Mouse (Mus musculus): ENCODE data around the gene Cela3a. TPM values are rescaled to one million over a fixed set of nuclear protein-coding genes. Genes with fewer than 3 reads are reported as not detected.

The Cela3a gene
- polyA plus RNA-seq, 1 experiment, result not detected

Other genes with a start within 250 kb of the Cela3a start
- not detected in 2 replicates for gene Wnt4, start 132.3 kb downstream of the Cela3a start, polyA plus RNA-seq (2012; ENCODE audit: insufficient read depth, insufficient read length, missing spikeins)
- gene Cdc42, start 52.1 kb downstream of the Cela3a start, polyA plus RNA-seq (2012; ENCODE audit: insufficient read depth, insufficient read length, missing spikeins), result 352 and 400 TPM in 2 replicates
- gene Cela3b, start 20.7 kb upstream of the Cela3a start, polyA plus RNA-seq (2012; ENCODE audit: insufficient read depth, insufficient read length, missing spikeins), result not detected in 2 replicates
- gene 1700013G24Rik, start 43.5 kb upstream of the Cela3a start, polyA plus RNA-seq (2012; ENCODE audit: insufficient read depth, insufficient read length, missing spikeins), result not detected in 2 replicates
- gene Hspg2, start 59.0 kb upstream of the Cela3a start, polyA plus RNA-seq (2012; ENCODE audit: insufficient read depth, insufficient read length, missing spikeins), result 32.5 and 49.7 TPM in 2 replicates
- not detected in 2 replicates for gene Ldlrad2, start 164.8 kb upstream of the Cela3a start, polyA plus RNA-seq (2012; ENCODE audit: insufficient read depth, insufficient read length, missing spikeins)
- 25.2 and 62.5 TPM in 2 replicates for gene Usp48, start 184.0 kb upstream of the Cela3a start, polyA plus RNA-seq (2012; ENCODE audit: insufficient read depth, insufficient read length, missing spikeins)